Mouse (Mus musculus) stomach, embryonic 14.5 days (tissue): ENCODE results near the gene Thsd7a. TPM values are rescaled to one million over a fixed set of nuclear protein-coding genes. Genes with fewer than 3 reads are reported as not detected.

Experiments
- ATAC-seq: fragments of 200-750 bp; cut with Nextera tagmentation; 2 replicates; pipeline ENCODE4 v1.8.0; 2017; ENCODE audit warnings: low read depth, moderate TSS enrichment; ENCODE audit not compliant: insufficient number of reproducible peaks, insufficient read depth, low FRiP score
- H3K27ac ChIP-seq: fragments of 300-500 bp; sonication (generic); 2 replicates; pipeline ENCODE4 v1.5.1; 2014; ENCODE audit warnings: mild to moderate bottlenecking, low read length, moderate library complexity, mixed read lengths
- H3K27me3 ChIP-seq: fragments of 300-500 bp; sonication (generic); 2 replicates; pipeline ENCODE4 v1.6.1; 2014; ENCODE audit warnings: low read length, control low read depth, mixed read lengths; ENCODE audit not compliant: control insufficient read depth, insufficient read depth
- H3K36me3 ChIP-seq: fragments of 300-500 bp; sonication (generic); 2 replicates; pipeline ENCODE4 v1.6.1; 2014; ENCODE audit warnings: mild to moderate bottlenecking, control low read depth, low read length, moderate library complexity, mixed read lengths; ENCODE audit not compliant: control insufficient read depth, insufficient read depth
- H3K4me1 ChIP-seq: fragments of 300-500 bp; sonication (generic); 2 replicates; pipeline ENCODE4 v1.6.1; 2014; ENCODE audit warnings: low read length, control low read depth, mixed read lengths; ENCODE audit not compliant: control insufficient read depth, insufficient read depth
- H3K4me2 ChIP-seq: fragments of 300-500 bp; sonication (generic); replicated peaks from 2 replicates; pipeline ENCODE4 v1.6.1; 2014; ENCODE audit warnings: low read depth, low read length, control low read depth
- H3K4me3 ChIP-seq: fragments of 300-500 bp; sonication (generic); 2 replicates; pipeline ENCODE4 v1.5.1; 2014; ENCODE audit warnings: low read depth, low read length, control low read depth
- H3K9ac ChIP-seq: fragments of 300-500 bp; sonication (generic); replicated peaks from 2 replicates; pipeline ENCODE4 v1.6.1; 2014; ENCODE audit warnings: low read depth, mild to moderate bottlenecking, control low read depth, low read length, moderate library complexity, mixed read lengths
- H3K9me3 ChIP-seq: fragments of 300-500 bp; sonication (generic); 2 replicates; pipeline ENCODE4 v1.6.1; 2016; ENCODE audit warnings: low read depth, low read length, control low read depth; ENCODE audit not compliant: control insufficient read depth
- WGBS: fragments of 180-500 bp; shearing (Covaris S2); extraction: QIAGEN DNeasy Blood & Tissue Kit; methylation state at CpG from one replicate; pipeline ENCODE4 v1.1.7; 2014; 5-methylcytosine and 5-hydroxymethylcytosine counted together
- polyA plus RNA-seq: library from polyadenylated mRNA; unstranded; fragments of >200 nt; fragmentation: Nextera tagmentation; extraction: Ambion mirVana; gene quantifications from 2 replicates; pipeline ENCODE4 v1.2.1, GENCODE M21; 2014

Thsd7a gene
- polyA plus RNA-seq, 1 experiment from 2014 or later, result 4.1 TPM

DNA sequence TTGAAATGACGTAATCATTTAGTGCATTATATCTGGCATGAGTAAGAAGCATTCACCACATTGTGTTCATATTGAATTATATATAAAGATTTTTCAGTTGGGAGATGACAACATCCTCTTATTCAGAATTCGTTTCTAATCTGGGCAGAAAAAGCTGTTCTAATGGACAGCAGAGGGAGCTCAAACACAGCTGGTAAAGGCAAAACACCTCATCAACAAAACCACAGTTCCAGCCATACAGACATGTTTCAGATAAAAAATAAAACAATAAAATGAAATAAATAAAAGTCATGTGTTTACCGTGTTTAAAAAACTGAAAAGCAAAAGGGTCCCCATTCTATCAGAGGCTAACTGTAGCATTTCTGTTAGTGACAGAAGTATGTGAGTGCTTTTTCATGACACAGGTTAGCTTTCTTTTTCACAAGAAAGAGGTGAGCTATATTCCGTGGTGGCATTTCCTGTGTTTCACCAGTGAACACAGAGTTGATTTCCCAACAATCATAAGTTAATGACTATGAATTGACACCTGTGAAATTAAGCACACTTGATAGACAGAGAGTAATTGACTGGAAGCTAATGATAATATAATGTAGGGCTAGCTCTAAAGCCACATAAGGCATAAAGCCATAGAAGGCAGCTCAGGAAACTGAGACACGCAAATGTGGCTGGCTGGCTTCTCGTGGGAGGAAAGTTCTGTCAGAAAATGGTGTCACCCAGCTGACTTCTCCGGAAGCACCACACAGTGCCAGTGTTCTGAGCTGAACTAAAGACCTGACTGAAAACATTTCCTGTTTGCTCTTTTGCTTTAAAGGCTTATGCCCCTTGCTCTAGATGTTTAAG is 433.9 kb downstream of the Thsd7a start:
- 52% methylated on average over 7 of the region's 7 CpGs for whole genome bisulfite sequencing
- no peak overlapping the region for H3K4me2 ChIP-seq
- no peaks in the 10 kb centered on the region for H3K9me3 ChIP-seq
- H3K36me3 ChIP-seq, result no peaks in the 10 kb centered on the region
- no peak overlapping the region for H3K27ac ChIP-seq
- no peaks in the 10 kb centered on the region for H3K27me3 ChIP-seq
- H3K4me3 ChIP-seq, result no peak overlapping the region
- H3K4me1 ChIP-seq, result no peaks in the 10 kb centered on the region
- ATAC-seq, result no peak
- H3K9ac ChIP-seq, result no peak overlapping the region

DNA sequence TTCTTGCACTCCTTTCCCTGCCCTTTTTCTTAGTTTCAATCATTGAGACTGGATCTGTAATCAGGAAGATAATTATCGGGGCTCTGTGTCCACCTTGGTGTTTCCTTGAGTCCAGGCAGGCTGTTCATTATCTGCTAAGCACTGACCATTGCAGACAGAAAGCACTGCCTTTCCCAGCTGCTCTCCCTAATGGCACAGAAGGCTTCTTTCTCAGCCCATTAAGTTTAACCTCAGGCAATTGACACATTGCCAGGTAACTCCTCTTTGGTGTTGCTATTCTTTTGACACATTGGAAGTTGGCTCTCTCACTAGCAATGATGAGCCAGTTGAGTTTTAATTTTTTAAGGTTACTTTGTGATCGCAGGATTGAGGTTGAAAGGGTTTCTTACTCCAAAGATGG is 441.7 kb downstream of the Thsd7a start:
- Histone ChIP-seq H3K9me3 (peaks cover 5% of the 10 kb centered on the region), H3K9ac (no peak overlapping the region), H3K4me3 (no peak overlapping the region), H3K4me1 (no peaks in the 10 kb centered on the region), H3K4me2 (no peak overlapping the region), H3K27ac (no peak overlapping the region), H3K27me3 (no peaks in the 10 kb centered on the region), H3K36me3 (no peaks in the 10 kb centered on the region)
- 73% methylated on average over 2 of the region's 2 CpGs for WGBS
- ATAC-seq, result no peak

DNA sequence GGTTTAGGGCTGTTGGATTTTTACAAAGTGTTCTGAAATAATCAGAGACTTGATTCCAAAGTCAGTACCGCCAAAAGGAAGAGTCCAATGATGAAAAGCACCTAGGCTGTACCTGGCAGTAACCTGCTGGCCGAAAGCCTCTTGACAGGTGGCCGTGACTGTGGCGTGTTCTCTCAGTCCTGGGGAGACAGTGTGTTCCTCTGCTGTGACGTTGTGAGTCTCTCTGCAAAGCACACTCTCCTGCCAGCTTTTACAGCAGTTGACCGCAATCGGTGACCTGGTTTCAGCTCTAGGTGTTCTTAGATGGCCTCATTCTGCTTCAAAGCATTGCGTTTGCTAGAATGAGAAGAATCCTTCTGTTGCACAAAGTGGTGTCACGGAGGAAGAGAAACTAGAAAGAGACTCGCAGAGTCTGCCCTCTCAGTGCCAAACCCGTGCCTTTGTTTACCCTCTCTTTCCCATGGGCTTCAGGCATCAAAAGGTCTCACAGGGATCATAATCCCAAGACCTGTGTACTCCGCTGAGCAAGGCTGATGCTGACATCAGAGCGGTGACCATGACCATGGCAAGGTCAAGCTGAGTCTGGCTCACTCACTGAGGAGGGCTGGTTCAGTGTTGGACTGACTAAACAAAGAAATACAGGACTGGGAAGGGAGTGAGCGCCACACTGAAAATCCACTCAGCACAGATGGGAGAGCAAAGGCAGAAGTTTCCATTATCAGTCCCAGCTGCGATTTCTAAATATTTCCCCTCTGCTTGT is 486.4 kb downstream of the Thsd7a start:
- Histone ChIP-seq H3K9me3 (no peaks in the 10 kb centered on the region), H3K4me3 (no peak overlapping the region), H3K4me2 (no peak overlapping the region), H3K9ac (no peak overlapping the region), H3K27ac (no peak overlapping the region), H3K36me3 (no peaks in the 10 kb centered on the region), H3K27me3 (no peaks in the 10 kb centered on the region), H3K4me1 (no peaks in the 10 kb centered on the region)
- peak; percentile 42; the same call in 1 of the 2 replicates for ATAC-seq
- 77% methylated on average over 15 of the region's 15 CpGs for WGBS
